Mouse (Mus musculus): ENCODE measurements around the gene Tars2. TPM values are rescaled to one million over a fixed set of nuclear protein-coding genes. Genes with fewer than 3 reads are reported as not detected.
"Not testable (repeated sequence)": the region's sequence is repeated elsewhere in the genome, so short reads cannot be mapped to it uniquely, and the experiment has no call there.

The Tars2 gene
- 10 to 100 TPM; 44.4 to 49.4 TPM for total RNA-seq (2021)
- long read RNA-seq, experiment 1, transcript Tars2-201 (18 exons, 2,400 nt), result major isoform, 32 of 41 reads
- long read RNA-seq, experiment 1, partial matches to known transcripts, result 6 of 41 reads
- long read RNA-seq, experiment 1, other reads (novel, unspliced or antisense), result 2 of 41 reads
- long read RNA-seq, experiment 2, transcript Tars2-201 (18 exons, 2,400 nt), result major isoform, 20 of 23 reads
- long read RNA-seq, experiment 2, partial matches to known transcripts, result 1 of 23 reads
- long read RNA-seq, experiment 2, other reads (novel, unspliced or antisense), result 2 of 23 reads

DNA sequence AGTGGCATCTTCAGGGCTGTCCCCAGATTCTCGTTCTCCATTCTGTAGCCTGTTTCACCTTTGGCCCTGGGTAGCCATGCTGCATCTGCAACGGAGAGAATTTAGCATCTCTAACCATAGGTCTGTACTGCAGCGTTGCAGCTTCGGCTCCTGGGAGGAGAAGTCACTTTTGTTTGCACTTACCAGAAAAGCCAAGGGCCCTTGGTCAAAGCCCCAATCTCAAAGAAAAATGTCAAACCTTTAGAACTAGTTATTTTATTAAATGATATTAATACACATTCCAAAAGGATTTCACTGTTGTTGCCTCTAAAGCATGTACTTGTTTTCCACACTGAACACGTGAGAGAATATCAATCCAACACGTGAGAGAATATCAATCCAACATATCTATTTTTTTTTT is at the start of gene Tars2:
Gene Tars2, minus strand, starts transcription at position 101 of the 400 bp plus-strand sequence.
- DNase-seq, result no peak

GRCm38 (mm10) chr3:95808384-95808783 is 48.4 kb upstream of the Tars2 start:
- no peak for DNase-seq

DNA sequence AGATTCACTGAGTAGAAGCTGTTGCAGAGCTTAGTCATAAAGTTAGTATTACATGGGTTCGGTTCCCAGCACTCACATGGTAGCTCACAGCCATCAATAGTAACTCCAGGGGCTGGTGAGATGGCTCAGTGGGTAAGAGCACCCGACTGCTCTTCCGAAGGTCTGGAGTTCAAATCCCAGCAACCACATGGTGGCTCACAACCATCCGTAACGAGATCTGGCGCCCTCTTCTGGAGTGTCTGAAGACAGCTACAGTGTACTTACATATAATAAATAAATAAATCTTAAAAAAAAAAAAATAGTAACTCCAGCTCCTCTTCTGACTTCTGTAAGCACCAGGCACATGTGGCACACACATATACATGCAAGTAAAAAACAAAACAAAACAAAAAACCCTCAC is 47.6 kb upstream of the Tars2 start:
- not testable (repeated sequence) for DNase-seq

DNA sequence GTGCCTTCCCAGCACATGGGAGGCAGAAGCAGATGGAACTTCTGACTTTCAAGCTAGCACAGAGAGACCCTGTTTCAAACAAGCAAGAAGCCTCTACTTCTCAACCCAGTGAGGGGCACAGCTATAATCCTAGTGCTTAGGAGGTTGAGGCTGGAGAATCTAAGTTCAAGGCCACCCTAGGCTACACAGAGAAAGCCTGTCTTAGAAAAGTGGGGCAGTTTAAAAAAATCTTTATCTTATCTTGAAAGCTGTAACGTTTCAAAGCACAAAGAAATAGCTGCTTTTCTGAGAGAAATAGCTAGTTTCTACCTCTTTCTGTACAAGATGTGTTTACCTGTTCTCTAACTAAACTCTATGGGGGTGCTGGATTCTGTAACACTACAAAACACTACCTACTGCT is 46.7 kb upstream of the Tars2 start:
- no peak for DNase-seq

DNA sequence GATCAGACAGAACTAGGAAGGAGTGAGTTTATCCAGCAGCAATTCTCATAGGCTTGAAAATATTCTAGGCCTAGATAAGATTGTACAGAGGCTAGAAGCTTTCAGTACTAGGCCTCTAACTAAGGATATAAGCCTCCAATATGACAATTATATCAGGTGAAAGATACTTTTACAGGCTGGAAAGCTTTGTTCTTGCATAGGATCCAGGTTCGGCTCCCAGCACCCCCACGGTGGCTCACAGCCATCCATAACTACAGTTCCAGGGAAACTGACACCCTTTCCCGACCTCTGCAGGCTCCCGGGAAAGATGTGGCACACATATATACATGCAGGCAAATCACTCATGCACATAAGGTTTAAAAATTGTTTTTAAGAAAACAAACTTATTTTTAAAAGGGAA is 43.8 kb upstream of the Tars2 start:
- DNase-seq, result no peak

GRCm38 (mm10) chr3:95798756-95799155 is 38.8 kb upstream of the Tars2 start:
- no peak for DNase-seq

GRCm38 (mm10) chr3:95794299-95794698 is 34.3 kb upstream of the Tars2 start:
- DNase-seq, result no peak

GRCm38 (mm10) chr3:95793662-95794061 is 33.7 kb upstream of the Tars2 start:
- no peak for DNase-seq

DNA sequence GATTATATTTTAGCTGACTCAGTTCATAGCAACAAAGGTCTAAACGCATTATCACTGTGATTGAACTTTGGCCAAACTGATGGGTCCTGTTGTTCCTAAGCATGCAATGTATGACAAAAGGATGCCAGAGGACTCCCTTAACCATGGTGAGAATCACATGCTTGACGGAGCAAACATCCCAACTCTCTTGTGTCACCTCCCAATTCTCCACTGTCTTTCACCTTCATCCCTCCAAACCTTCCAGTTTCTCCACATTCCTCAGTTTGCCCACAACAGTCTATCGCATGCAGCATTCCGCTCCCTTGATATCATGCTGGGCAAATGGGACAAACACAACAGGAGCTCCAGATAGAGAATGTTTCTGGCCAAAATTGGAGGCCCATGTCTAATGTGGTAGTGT is 25.5 kb upstream of the Tars2 start:
- DNase-seq, result no peak

- DNase-seq, result peak; percentile 22 to 65
Observed at GRCm38 (mm10) chr3:95771985-95772384, 12.0 kb upstream of the Tars2 start.

DNA sequence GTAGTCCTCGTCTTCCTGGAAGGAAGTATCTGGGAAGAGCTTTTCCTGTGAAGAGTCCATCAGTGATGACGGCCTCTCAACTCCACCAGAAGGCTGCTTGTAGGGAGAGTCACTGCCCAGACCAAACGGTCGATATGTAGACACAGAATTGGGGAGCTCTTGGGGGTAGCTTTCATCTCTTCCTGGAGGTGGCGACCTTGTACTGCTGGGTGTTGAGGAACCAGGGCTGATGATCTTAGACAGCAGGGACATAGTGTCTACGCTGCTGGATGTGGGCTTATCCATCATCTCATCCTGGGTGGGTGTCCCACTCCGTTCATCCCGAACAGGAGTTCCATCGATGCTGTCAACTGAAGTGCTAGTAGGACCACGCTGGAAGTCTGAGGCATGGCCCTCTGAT is 5.5 kb upstream of the Tars2 start:
- no peak for DNase-seq

DNA sequence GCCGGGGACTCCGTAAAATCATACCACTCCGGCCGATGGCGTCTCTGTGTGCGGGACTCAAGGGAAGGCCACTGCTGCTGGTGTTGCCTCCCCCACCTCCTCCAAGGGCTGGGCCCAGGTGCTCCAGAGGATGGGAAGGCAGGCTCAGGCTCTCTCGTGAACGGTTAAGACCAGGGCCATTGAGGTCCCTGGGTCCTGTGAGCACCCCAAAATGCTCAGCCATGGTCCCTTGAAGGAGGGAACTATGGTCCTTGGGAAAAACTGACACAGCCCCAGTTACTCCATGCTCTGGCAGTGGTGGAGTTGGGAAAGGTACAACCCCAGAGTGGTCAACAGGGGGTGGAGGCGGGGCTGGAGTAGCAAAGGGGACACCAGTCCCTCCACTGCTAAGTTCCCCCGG is 3.8 kb upstream of the Tars2 start:
- DNase-seq, result no peak

- DNase-seq, result no peak
Observed at GRCm38 (mm10) chr3:95762961-95763360, 3.0 kb upstream of the Tars2 start.

DNA sequence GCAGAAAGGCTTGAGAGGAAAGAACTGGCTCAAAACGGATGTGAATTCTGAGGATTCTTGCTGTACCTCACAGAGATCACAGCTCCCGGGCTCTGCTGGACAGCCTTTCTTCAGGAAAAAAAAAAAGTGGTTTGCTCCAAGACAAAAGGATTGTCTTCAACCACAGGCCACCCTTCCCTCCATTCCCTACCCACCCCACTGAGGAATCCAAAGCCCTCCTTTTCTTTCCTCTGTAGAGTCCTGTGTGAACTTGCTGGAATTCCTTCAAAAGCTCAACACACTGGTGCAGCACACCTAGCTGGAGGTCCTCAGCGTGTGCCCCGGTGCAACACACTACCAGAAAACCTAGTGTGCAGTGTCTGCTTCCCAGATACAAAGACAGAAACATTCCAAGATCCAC is 1.8 kb upstream of the Tars2 start:
- no peak for DNase-seq

DNA sequence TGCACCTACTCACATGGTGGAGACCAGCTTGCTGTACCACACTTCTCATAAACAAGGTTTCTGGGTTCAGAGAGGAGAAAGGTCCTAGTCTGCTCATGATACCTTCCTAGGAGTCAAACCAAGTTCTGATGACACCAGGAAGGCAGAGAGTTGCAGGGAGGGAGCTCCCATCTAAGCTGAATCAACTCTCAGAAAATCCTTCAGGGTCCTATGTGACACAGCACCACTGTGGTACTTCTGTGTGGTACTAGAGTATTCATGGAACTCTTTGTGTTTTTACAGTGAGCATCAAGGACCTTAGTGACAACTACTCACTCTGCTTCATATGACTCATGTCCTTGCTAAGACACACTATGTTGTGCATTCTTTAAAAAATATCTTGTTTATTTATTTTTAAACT is 650 bp upstream of the Tars2 start:
- no peak for DNase-seq

- DNase-seq, result no peak
Observed at GRCm38 (mm10) chr3:95758467-95759218, 1.4 kb downstream of the Tars2 start.

DNA sequence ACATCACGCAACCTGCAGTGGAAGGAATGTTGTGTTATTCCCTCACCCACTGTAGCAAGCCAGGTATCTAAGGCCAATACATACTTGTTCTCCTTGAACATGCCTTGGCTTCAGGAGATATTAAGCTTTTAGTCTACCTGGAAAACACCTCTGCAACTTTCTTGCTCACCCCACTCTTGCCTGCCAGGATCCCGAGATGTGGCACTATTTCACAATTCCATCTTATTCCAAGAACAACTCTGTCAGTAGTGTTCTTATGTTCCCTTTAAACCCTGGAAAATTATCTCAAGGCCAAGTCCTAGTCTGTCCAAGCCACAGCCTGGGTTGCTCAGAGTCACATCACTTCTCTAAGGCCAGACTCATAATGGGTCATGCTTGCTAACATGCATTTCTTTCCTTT is 3.2 kb downstream of the Tars2 start:
- DNase-seq, result no peak

GRCm38 (mm10) chr3:95754345-95755206 is 5.4 kb downstream of the Tars2 start:
- peak; percentile 96 to 97 for DNase-seq

DNA sequence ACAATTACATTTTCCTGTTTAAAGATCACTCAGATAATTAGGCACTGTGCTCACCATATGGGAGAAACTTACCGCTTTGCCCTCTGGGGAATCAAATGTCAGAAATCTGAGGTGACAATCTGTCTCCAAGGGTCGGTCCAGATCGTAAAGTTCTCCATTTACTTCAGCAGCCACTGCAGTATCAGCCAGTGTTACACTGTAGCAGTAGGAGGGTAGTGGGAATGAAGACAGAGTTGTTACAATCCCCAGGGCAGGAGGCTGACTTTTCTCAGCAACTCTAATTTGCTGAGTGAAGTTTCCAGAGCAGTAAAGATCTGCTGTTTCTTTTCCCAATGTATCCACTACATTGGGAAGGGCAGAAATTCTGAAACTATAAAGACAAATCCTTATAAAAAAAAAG is 7.1 kb downstream of the Tars2 start:
- DNase-seq, result no peak

DNA sequence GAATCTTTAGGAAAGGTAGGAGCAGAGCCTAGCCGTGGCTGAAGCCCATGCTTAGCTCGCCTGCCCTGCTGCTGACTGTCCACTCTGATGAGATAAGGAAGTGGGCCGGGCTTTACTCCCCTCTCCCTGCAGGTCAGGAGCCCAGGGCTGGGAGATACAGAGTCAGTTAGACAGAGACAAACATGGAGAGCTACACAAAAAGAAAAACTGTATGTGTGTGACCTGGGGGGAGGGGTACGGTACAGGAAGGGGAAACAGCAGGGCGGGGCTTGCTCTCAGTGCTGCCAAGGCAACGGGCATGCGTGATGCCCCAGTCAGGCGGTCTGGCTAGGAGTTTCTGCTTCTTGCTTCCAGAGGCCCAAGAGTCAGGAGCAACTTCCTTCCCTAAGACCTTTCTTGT is 19.6 kb downstream of the Tars2 start:
- peak; percentile 62 to 80 for DNase-seq

GRCm38 (mm10) chr3:95739353-95740104 is 20.5 kb downstream of the Tars2 start, which contains the start of gene Ecm1:
Gene Ecm1, minus strand, starts transcription at chr3:95739569.
- DNase-seq, result peak; percentile 81 to 90

DNA sequence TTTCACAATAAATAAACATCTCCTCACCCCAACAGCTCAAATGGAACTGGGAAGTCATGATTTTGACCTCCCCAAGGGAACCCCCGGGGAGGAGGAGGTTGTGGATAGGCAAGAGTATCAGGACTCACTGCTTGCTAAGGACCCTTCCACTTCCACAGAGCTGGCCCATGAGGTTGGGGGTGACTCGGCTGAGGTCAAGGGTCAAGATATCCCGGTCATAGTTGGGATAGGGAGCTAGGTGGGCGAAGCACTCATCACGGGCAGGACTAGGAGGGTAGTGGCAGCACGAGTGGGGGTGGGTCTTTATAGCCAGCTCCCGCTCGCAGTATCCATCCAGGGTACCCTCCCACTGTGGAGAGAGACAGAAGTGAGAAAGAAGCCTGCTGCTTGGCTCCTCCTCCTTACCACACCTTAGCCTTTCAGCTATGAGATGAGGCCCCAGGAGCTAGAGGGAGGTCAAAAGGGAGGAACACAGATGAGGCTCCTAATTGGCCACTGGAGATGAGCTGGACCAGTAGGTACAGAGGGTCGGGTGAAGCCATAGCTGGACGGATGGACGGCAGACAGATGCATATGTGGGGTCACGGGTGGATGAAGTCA is 24.8 kb downstream of the Tars2 start:
- DNase-seq, result no peak
